Mouse (Mus musculus) NIH3T3 (cell line): Measurements from ENCODE around the gene Pvr.
A peak's percentile ranks its signal among the peaks of the same experiment; 100 is the strongest.

Experiments
- DNase-seq: peaks from one replicate; pipeline ENCODE4 v3.0.0-alpha.2; 2012; ENCODE audit warnings: low read depth

The Pvr gene

DNA sequence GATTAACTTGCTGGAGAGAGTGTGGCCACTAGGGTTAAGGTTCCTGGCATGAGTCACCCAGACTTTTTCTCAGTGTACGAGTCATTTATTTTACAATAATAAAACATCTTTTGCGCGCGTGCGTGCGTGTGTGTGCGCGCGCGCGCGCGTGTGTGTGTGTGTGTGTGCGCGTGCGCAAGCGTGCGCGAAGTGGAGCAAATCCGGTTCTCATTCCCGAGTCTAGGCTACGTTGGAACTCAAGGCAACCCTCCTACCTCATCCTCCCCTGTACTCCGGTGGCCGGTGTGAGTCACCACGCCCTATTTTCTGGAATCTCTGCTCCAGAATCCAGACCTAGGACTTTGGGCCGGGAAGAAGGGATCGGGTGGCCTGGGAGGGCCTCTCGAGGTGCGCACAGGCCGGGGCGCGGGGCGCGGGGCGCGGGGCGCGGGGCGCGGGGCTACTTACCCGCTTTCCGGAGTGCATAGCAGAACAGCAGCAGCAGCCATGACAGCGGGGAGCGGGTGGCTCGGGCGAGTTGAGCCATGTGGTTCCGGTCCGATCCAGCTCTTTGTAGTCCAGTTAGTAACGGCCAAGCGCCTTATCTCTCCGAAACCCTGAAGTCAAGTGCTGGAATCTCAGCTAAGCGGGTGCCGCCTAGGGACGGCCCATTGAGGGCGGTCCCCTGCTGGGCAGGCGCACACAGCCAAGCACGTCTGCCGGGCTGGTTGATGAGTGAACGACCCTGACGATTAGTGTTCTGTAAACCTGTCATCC, at the start of gene Pvr:
Gene Pvr, minus strand, starts transcription at position 655 of the 756 bp plus-strand sequence.
- peak; percentile 97 for DNase-seq

DNA sequence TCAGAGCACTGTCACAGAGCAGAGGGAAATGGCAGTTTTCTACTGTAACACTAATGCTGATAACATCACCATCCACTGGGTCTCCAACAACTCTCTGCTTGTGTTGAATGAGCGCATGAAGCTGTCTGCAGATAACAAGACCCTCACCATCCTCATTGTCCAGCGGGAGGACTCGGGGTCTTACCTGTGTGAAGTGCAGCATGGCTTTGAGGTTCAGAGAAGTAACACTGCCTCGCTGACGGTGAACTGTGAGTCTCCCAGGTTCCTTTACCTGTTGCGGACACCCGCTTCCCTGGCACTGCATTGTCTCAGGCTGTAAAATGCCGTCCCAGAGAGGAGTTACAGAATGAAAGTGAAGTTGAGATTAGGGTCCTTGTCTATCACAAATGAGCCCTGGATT, 49.2 kb upstream of the Pvr start:
- no peak for DNase-seq

DNA sequence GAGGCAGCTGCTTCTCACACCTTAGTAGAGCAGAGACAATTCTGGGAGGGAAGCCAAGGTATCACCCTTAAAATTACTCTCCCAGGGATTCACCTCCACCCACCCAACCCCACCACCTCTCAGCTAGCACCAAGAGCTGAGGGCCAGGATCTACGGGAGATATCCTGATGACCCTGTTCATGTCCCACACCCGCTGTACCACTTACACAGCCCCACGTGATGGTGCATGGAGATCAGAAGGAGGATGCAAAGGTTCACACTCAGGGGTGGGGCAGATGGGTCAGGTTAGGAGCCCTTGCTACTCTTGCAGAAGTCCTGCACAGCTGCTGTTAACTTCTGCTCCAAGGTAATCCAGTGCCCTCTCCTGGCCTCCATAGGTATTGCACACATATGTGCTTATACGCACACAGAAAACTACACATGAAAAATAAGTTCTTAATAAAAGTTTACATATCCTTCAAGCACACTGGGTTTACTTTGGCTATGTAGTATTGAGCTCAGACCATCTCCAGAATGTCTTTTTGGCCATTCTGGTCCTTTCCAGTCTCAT, 48.7 kb upstream of the Pvr start:
- DNase-seq: no peak

DNA sequence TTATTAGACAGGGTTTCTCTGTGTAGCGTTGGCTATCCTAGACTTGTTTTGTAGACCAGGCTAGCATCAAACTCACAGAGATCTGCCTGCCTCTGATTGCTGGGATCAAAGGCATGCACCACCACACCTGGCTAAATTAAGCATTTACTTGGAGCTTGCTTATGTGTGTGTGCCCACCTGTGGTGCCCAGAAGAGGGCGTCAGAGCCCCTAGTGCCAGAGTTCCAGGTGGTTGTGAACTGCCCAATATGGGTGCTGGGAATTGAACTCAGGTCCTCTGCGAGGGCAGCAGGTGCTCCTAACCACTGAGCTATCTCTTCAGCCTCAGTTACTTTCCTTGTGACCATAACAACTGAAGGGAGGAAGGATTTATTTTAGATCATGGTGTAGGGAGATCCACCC, 48.1 kb upstream of the Pvr start:
- DNase-seq: no peak

DNA sequence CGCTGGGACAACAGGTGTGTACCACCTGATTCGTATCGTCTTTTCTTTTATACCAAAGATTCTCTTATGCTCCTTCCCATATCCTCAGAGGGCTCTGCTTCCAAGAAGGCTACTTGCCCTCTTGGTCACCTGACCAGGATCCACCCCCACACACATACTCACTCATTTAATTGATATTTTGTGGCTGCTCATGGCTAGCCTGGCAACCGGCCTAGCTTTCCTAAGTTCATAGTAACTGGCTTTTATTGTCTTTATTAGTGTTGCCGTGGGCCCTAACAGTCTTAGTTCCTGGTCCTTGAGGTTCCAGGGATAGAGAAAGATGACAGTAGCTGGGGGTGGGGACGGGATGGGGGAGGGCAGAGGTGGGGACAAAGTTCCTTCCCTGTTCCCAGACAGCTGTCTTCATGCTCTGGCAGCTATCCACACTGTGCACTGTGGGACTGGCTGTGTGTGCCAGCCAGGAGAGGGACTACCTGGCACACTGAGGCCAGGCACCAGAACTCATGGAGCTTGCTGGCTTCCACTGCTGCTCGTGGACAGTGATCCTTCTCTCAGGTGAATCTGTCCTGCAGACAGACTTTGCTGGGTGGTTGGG, 44.1 kb upstream of the Pvr start, which contains the start of gene Ceacam20:
Gene Ceacam20, plus strand, starts transcription at position 428 of the 595 bp plus-strand sequence.
- DNase-seq: peak; percentile 52

DNA sequence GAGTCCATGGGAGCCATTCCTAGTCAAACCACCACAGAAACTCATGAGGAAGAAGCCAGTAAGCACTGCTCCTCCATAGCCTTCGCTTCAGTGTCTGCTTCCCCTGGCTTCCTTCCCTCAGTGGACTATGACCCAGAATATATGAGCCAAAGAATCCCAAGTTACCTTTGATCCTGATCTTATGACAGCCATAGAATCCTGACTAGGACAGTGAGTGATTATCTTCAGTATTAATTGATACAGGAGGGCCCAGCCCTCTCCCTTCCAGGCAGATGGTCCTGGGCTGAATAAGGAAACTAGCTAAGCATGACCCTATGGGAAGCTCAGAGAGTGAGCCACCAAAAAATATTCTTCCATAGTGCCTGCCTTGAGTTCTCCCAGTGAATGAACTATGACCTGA, 41.5 kb upstream of the Pvr start:
- DNase-seq: no peak

DNA sequence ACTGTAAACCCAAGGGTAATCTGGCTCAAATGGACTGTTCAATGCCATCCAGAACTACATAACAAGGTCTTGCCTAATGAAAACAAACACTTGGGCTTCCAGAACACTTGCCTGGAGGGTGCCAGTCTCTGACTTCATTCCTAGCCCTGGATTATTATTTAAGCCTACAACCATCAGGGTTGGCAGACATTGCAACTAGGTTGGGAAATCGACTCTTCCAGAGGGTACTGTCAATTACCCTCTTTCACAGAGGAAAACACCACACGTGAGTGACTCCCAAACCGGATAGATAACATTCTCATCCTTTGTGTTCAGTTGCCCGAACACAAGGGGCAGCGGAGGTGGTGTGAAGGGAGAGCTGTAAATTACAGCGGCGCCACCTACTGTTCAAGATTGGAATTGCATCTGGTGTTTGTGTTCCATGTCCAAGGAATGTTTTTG, 35.4 kb upstream of the Pvr start:
- peak; percentile 98 for DNase-seq

DNA sequence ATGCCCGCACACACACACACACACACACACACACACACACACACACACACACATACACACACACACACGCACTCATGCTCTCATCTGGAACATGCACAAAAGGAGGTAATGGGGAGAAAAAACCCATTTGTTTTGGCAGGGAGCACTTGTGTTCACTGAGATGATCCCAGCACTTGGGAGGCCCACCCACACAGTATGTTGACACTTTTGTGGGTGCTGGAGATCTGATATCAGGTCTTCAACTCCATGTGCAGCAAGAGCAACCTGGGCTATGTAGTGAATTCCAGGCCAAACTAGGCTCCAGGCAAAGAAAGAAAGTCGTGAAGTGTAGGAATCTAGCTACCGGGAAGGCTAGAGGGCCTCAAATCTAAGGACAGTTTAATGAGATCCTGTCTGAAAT, 34.9 kb upstream of the Pvr start:
- DNase-seq: peak; percentile 30

DNA sequence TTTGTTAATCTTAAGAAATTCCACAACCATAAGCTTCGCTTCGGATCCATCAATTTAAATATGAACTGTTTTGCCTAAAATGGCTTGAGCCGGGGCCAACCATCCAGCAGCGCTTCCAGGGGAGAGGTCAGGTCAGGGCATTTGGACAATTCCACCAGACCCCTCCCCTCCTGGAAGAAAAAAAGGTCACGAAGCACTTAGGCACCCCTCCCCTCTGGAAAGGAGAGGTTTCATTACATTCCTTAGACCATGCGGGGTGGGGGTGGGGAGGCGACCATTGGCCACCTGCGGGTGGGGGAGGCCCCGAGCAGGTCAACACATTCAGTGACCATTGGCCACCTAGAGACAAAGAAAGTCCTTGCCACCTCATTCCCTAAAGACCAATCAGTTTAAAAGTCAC, 32.1 kb upstream of the Pvr start:
- no peak for DNase-seq

DNA sequence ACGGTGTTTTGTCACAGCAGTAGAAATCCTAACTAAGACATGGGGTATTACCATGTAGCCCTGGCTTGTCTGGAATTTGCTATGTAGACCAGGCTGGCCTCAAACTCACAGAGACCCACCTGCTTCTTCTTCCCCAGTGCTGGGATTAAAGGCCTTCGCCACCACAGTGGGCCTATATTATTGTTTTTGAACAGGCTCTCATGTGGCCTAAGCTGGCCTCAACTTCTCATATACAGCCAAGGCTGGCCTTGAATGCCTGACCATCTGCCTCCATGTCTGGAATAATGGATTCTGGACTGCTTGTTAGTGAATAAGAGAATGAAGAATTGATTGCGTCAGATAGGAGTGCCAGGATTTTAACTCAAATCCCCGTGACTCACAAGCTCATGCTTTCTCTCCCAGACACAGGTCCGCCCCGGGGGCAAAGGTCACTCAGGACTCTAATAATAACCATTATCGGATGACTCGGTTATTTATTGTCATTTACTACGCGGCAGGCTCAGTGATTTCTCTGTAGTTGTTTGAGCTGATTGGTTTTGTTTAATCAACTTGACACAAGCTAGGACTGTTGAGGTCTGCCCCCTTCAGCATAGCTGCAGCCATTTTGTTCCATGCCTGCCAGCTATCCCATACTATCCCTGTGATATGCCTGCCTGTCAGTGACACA, 31.5 kb upstream of the Pvr start:
- DNase-seq: peak; percentile 90

DNA sequence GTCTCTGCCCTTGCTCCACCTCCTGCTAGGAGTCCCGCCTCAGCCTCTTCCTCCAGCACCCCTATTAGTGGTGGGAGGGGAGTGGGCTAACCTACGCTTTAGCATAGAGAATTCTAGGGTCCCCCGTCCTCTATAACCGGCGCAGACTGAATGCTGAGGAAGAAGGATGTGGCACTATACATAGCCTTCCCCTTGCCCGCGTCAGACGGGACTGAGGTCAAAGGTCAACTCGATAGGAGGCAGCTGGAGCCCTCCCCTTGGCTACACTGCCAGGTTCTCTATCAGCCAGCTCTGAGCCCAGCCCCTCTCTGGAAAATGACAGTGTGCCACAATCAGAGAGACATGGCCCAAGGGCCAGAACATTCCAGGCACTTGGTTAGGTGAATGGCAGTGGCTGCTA, 29.6 kb upstream of the Pvr start, which contains the start of gene Igsf23:
Gene Igsf23, minus strand, starts transcription at position 168 of the 400 bp plus-strand sequence.
- no peak for DNase-seq

DNA sequence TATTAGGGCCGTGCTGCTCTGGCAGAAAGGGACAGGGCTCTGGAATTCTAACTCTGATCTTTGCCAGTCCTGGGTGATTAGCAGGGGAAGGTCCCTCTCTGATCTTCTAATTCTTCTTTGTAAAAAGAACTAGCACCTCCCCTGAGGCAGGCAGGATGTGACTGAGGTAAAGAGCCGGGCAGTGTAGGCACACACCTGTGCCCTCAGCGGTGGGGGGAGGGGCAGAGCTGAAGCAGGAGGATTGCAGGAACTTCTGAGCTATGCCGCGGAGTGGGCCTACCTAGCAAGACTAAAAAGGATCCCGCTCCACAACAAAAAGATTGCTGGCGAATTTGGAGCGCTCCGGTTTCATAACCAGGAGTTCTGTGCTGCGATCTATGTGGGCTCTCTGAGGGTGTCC, 29.0 kb upstream of the Pvr start:
- no peak for DNase-seq

DNA sequence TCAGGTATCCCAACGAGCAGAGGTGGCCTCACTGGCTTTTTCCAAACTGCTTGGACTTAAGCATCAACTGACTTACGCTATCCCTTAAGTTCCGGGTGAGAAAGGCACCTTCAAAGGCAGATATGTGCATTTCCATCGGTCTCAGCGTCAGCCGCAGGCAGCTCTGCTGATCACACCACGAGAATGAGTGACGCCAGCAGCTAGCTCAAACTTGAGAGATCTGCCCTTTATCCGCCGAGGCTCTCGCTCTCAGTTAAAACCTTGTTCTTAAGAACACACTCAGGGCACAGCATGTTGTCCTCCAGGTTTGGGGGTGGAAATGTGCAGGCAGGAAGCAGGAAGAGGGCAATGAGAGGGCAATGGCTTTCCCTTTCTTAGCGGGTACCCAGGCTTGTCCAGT, 28.0 kb upstream of the Pvr start:
- no peak for DNase-seq

DNA sequence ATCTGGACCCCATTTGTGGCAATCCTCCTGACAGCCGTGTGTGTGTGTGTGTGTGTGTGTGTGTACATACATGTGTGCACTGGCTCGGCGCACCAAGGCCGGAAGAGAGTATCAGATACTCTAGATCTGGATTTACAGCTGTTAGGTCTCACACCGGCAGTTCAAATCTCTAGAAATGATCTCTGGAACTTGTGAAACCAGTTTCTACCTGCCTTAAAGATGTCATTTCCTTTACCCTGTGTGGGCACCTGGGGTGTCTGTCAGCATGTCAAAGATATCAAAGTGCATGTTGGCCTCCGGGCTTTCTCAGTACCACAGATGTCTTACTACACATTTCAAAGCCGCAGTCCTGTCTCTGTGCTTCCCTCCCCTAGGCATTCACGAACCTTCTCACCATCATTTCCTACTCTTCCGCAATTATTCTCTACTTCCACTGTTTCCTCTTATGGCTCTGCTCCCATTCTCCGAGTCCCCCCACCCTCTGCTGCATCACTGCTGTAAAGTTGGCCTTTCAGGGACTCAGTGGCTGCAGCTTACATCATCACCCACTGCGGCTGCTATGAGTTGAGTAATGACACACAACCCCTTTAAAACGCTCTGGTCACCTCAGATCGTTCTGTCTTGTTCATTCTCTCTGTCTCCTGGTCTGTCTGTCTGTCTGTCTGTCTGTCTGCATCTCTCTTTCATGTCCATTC, 25.0 kb upstream of the Pvr start:
- DNase-seq: no peak

DNA sequence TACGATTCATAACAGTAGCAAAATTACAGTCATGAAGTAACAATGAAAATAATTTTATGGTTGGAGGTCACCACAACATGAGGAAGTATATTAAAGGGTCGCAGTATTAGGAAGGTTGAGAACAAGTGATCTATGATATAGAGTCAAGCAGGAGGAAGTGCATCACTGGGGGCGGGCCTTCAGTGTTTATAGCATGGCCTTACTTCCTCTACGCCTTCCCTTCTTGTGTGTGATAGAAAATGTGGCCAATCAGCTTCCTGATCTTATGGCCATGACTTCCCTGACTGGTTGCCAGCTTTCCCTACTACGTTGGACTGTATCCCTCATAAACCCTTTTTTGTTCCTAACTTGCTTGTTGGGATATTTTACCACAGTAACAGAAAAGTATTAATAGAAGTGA, 24.2 kb upstream of the Pvr start:
- DNase-seq: no peak

DNA sequence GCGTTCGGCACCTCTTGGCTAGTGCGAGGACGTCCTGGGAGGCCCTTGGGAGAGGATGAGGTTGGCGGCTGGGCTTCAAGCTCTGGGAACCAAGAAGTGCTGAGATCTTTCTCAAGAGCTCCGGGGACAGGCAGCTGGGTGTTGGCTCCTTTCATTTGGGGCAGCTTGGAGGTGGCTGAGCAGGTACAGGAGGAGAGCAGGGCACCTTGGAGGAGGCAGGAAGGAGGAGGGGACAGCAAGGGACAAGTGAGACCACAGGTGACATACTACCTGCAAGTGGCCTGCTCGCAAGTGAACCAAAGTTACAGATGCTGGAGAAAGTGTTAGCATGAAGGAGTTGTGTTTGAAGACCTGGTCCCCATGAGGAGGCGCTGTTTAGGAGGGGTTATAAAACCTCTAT, 23.7 kb upstream of the Pvr start:
- DNase-seq: no peak

DNA sequence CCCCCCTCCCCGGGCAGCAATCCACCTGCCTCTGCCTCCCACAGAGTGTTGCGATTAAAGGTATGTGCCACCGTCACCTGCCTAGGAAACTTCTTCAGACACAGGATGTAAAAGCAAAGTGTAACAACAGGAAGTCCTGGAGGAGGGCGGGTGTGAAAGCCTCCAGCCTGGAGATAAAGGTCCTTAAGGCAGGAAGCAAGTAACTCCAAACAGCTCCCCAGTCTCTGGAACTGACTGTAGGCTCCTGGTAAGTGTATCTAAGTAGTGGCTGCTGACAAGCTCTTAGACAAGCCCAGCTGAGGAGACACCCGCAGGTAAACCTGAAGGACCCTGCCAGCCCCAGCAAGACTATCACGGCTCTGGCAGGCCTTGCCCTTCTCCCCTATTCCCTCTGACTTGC, 19.3 kb upstream of the Pvr start:
- DNase-seq: no peak

DNA sequence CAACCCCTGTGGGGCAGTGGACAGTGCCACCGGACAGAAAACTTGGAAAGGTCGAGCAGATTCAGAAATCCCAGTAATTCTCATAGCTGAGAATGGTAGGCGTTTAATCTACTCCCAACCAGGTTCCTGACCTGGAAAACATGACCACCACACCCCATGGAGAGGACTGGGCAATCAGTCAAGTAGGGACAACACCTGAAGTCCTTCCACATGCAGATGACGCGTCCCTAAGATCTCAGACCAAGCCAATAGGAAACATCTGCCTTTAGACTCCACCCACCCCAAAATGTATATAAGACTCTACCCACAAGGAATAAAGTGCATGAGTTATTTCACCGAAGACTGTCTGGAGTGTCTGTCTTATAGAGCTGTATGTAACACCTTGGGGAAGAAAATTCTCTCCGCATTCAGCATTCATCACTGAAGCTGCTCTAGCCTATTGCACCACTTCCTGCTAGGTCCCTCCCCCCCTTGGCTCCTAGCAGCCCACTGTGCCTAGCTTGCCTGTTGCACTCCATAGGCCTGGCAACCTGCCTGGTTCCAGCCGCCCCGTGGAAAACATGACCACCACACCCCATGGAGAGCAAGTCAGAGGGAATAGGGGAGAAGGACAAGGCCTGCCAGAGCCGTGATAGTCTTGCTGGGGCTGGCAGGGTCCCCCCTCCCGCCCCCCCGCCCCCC, 18.7 kb upstream of the Pvr start:
- DNase-seq: peak; percentile 56

DNA sequence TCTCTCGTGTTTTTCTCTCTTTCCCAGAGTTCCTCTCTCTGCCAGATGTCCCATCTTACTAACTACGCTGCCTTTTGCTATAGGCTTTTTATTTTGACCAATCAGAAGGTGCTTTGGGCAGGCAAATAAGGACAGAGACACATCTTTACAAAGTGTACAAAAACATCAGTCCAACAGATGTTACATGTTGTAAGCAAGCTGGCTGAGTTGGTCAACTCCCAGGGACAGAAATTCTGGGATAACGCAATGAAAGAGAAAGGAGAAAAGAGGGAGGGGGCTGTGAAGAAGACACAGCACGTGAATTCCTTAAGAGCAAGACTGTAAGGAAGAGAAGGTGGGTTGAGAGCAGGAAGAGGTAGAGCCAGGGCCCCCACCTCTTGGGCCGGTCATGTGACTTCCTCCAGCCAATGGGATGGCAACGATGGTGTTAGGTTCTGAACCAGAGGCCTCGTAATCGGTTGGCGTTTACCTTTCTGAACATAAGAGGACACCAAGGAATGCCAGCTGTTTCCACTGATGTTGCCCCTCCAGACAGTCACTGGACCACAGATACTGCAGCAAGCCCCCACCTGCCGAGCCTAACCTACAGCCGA, 16.4 kb upstream of the Pvr start:
- DNase-seq: no peak

DNA sequence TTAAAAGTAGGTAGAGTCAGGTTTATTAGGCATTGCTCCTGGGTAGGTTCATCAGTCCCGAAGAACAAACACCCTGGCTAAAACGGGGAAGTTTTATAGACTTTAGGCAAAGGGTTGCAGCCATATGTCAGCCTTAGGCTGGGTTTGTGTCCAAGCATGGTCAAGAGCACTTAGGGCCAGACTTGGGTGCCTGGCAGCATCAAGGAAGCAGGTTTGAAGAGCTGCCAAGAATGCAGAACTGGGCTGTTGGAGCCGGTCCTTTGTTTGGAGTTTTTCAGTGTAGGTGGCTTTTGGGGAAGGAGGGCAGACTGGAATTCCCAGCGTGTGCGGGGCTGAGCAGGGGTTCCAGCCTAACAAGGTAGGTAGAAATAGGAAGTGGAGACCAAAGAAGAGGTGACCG, 15.0 kb upstream of the Pvr start:
- DNase-seq: peak; percentile 49

DNA sequence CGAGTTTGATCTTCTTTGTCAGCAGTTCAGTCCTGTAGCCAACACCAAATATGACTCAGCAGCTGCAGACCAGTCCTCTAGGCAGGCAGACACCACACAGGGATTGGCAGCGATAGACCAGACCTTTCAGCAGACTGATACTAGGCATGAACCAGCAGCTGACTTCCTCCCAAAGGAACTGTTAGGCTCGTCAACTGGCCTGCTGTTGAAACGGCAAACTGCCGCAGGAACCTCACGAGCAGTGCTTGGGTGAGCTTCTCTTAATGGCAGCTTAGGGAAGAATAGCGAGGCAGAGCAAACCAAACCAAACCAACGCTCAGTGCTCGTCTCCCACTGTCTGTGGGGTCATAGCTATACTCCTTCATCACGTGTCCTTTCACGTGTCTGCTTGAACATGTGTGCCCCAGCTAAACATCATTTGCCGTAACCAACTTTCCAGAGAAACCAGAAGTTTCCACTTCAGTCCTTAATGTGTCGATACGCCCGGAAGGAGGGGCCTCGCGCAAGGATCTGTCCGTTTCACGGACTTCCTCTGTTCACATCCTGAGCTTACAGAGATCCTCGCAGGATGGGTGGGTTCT, 14.3 kb upstream of the Pvr start:
- peak; percentile 80 for DNase-seq
